Mouse (Mus musculus) heart, postnatal 0 days (tissue): Measurements from ENCODE around the gene Mns1.

Source experiments
- CTCF ChIP-seq: IDR thresholded peaks from 2 replicates; pipeline ENCODE4 v1.5.1; 2016; ENCODE audit warnings: antibody characterized with exemption, control low read depth, low read depth
- EP300 ChIP-seq: IDR thresholded peaks from 2 replicates; pipeline ENCODE4 v1.6.1; 2016; ENCODE audit warnings: antibody characterized with exemption, low read depth

- TF ChIP-seq EP300 (no peak), CTCF (no peak)
These were observed 51.3 kb downstream of the Mns1 start for GRCm38 (mm10) chr9:72489131-72489530.
